Mouse (Mus musculus) brain, adult 2 months (tissue): ENCODE results near the gene Entpd8.

Experiments
- DNase-seq: peaks from one replicate; pipeline ENCODE4 v3.0.0; 2011; ENCODE audit warnings: low read depth, low spot score

Gene Entpd8

DNA sequence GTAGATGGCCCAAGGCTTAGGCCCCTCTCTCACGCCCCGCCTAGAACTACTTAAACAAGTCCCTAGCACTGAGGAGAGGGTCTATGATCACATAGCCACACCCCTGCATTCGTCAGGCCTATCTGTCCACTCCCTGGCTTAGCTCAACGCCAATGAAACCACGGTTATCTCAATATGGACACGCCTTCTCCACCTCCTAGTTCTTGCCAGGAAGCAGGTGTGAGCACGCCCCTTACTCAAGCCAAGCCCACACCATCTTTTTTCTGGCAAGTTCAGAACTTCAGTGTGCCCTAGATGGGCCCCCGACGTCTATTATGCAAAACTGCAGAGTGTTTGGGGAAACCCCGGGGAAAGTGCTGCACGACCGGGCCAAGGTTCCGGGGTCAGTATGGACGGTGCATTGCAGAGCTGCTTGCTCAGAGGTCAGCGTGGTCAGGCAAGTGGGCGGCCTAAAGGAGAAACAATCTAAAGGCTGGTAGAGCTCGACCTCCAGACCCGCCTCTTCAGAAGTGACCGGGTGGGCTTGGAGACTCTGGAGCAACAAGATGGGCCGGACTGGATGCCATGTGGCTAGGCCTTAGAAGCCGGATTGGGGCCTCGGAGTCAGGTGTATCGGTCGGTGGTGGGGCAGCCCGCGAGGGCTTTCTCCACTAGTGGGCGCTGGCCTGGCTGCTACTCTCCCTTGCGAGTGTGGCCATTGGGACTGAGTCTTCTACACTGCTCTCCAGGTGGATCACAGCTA lies 15.2 kb downstream of the Entpd8 start, which contains the start of gene Noxa1:
Noxa1 (minus strand) TSS at position 41 of the 742 bp plus-strand sequence.
- no peak for DNase-seq

- DNase-seq = peak; percentile 63
Measured at GRCm38 (mm10) chr2:25098005-25098615, 18.0 kb downstream of the Entpd8 start.

- DNase-seq = peak; percentile 59
Measured at GRCm38 (mm10) chr2:25098956-25099355, 18.9 kb downstream of the Entpd8 start.

GRCm38 (mm10) chr2:25099703-25100102 lies 19.6 kb downstream of the Entpd8 start:
- DNase-seq = peak; percentile 26

GRCm38 (mm10) chr2:25104122-25104521 lies 24.0 kb downstream of the Entpd8 start:
- DNase-seq = peak; percentile 19

GRCm38 (mm10) chr2:25106045-25106444 lies 25.9 kb downstream of the Entpd8 start:
- DNase-seq = peak; percentile 12

GRCm38 (mm10) chr2:25109487-25109886 lies 29.4 kb downstream of the Entpd8 start:
- DNase-seq = no peak

- no peak for DNase-seq
Measured at GRCm38 (mm10) chr2:25110505-25111183, 30.5 kb downstream of the Entpd8 start.

- no peak for DNase-seq
Measured at GRCm38 (mm10) chr2:25111184-25111791, 31.2 kb downstream of the Entpd8 start.

DNA sequence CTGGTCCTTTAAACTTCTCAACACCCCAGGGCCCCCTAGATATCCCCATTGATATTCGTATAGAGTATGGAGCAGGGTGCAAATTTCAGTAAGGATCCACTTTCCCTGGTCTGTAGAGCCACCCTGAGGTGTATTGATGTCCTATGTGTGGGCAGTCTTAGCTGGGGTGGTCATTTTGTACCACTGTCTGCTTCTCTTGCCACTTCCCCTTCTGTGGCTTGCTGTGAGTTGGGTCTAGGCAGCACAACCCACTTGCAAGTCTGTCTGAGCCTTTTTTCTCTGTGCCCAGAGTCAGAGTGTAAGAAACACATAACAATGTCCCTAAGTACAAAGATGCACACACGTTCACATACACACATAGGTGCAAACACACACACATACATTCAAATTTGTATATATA lies 34.2 kb downstream of the Entpd8 start:
- DNase-seq = no peak

- no peak for DNase-seq
Measured at GRCm38 (mm10) chr2:25115442-25115841, 35.3 kb downstream of the Entpd8 start.

- no peak for DNase-seq
Measured at GRCm38 (mm10) chr2:25120963-25121362, 40.9 kb downstream of the Entpd8 start.

- no peak for DNase-seq
Measured at GRCm38 (mm10) chr2:25122666-25123065, 42.6 kb downstream of the Entpd8 start.

DNA sequence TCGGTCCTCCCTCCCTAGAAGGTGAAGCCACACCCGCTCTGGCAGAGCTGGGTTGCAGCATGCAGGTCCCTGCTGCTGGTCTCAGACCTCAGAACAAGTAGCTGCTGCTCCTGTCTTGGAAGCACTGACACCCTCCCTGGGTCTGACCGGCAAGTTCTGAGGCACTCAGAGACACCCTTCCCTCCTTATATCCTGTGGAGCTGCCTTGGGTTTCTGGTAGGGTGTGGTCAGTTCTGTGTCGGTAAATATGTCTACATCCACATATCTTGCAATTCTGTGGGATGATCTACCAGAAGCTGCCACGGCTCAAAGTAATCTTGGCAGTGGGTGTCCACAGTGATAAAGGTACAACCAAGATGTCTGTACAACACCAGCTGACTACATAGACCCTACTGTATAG lies 43.4 kb downstream of the Entpd8 start:
- no peak for DNase-seq

DNA sequence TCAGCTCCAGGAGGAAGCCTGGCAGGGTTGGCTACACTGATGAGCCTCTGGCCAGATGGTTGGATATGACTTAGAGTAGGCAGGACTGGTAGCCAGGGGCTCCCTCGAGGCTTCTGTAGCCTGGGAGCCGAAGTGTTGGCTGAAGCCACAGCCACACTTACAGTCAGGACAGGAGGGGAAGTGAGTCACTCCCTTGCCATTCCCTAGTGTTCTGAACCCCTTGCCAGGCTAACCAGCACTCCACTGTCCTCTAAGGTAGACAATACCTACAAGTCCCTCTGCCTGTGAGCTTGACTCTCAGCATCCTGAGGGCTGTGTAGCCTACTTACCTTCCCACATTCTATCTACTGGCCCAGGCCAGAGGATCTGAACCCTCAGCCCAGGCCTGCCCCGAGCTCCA lies 44.3 kb downstream of the Entpd8 start:
- DNase-seq = no peak

GRCm38 (mm10) chr2:25125146-25125545 lies 45.0 kb downstream of the Entpd8 start:
- DNase-seq = no peak

GRCm38 (mm10) chr2:25126011-25127010 lies 46.2 kb downstream of the Entpd8 start:
- DNase-seq = peak; percentile 63

DNA sequence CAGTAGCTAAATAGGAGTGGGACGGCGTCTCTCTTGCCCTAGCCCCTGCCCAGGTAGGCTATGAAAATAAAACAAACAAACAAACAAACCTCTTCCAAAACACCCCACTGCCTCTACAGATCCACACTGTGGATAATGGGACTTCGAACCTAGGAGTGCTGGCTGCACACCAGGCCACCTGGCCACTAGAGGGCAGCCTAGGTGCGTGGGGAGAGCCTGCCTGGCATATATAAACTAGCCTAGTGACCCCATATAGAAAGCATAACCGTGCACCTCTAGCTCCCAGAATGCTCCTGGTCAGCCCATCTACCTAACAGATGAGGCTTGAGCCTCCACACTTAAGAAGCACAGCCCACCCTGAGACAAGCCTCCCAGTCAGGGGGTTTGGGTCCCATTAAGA lies 47.1 kb downstream of the Entpd8 start:
- DNase-seq = peak; percentile 42

DNA sequence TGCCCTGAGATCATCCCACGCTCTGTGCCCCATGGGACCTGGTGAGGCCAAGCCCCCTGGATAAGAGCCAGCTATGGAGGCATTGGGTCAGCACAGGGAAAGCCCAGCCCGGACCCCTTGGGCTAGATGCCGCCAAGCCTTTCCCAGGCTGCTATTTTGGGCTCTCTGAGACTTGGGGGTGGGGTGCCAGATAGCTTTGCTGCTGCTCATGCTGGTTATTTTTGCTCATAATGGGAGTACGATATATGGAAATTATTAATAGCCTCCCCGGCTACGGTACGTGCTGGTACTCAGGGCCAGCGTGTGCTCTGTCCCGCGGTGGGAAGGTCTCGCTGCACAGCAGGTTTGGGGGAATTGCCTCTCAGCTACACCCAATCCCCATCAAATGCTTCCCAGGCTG lies 48.0 kb downstream of the Entpd8 start:
- DNase-seq = peak; percentile 17

GRCm38 (mm10) chr2:25131601-25132000 lies 51.5 kb downstream of the Entpd8 start:
- DNase-seq = no peak
